Mouse (Mus musculus) neural tube, embryonic 14.5 days (tissue): ENCODE results near the gene Usp48. TPM values are rescaled to one million over a fixed set of nuclear protein-coding genes. Genes with fewer than 3 reads are reported as not detected.
A peak's percentile ranks its signal among the peaks of the same experiment; 100 is the strongest.

Experiments
- ATAC-seq: fragments of 200-750 bp; cut with Nextera tagmentation; 2 replicates; pipeline ENCODE4 v1.8.0; 2017; ENCODE audit warnings: low read depth, mild to moderate bottlenecking, moderate TSS enrichment, moderate library complexity
- H3K27ac ChIP-seq: fragments of 300-500 bp; sonication (generic); 2 replicates; pipeline ENCODE4 v1.5.1; 2014; ENCODE audit warnings: low read depth, mild to moderate bottlenecking, control low read depth, low read length, moderate library complexity, mixed read lengths
- H3K27me3 ChIP-seq: fragments of 300-500 bp; sonication (generic); 2 replicates; pipeline ENCODE4 v1.6.1; 2014; ENCODE audit warnings: low read length; ENCODE audit not compliant: control insufficient read depth, insufficient read depth
- H3K36me3 ChIP-seq: fragments of 300-500 bp; sonication (generic); 2 replicates; pipeline ENCODE4 v1.6.1; 2014; ENCODE audit warnings: low read length, mixed read lengths; ENCODE audit not compliant: control insufficient read depth, insufficient read depth
- H3K4me1 ChIP-seq: fragments of 300-500 bp; sonication (generic); 2 replicates; pipeline ENCODE4 v1.6.1; 2014; ENCODE audit warnings: low read length; ENCODE audit not compliant: control insufficient read depth, insufficient read depth
- H3K4me2 ChIP-seq: fragments of 300-500 bp; sonication (generic); 2 replicates; pipeline ENCODE4 v1.6.1; 2014; ENCODE audit warnings: mild to moderate bottlenecking, low read depth, low read length, control low read depth
- H3K4me3 ChIP-seq: fragments of 300-500 bp; sonication (generic); 2 replicates; pipeline ENCODE4 v1.5.1; 2014; ENCODE audit warnings: low read depth, low read length, control low read depth, mixed read lengths
- H3K9ac ChIP-seq: fragments of 300-500 bp; sonication (generic); replicated peaks from 2 replicates; pipeline ENCODE4 v1.6.1; 2014; ENCODE audit warnings: low read depth, mild to moderate bottlenecking, control low read depth, low read length, mixed read lengths
- H3K9me3 ChIP-seq: fragments of 300-500 bp; sonication (generic); 2 replicates; pipeline ENCODE4 v1.6.1; 2016; ENCODE audit warnings: low read length; ENCODE audit not compliant: control insufficient read depth
- WGBS: fragments of 180-500 bp; shearing (Covaris S2); extraction: QIAGEN DNeasy Blood & Tissue Kit; methylation state at CpG from one replicate; pipeline ENCODE4 v1.1.7; 2014; 5-methylcytosine and 5-hydroxymethylcytosine counted together
- polyA plus RNA-seq: library from polyadenylated mRNA; unstranded; fragments of >200 nt; fragmentation: Nextera tagmentation; extraction: Ambion mirVana; gene quantifications from 2 replicates; pipeline ENCODE4 v1.2.1, GENCODE M21; 2014

The Usp48 gene
- polyA plus RNA-seq: 75.7 and 81.9 TPM in 2 replicates

GRCm38 (mm10) chr4:137593601-137594495 is at the start of gene Usp48:
Gene Usp48, plus strand, starts transcription at chr4:137593755.
- Histone ChIP-seq H3K27ac (peak within 1 kb of the TSS; percentile 99), H3K27me3 (no peaks in the 10 kb centered on the region), H3K4me3 (peak within 1 kb of the TSS; percentile 63), H3K9ac (peak within 1 kb of the TSS; percentile 82), H3K4me2 (peak within 1 kb of the TSS; percentile 67), H3K36me3 (no peaks in the 10 kb centered on the region), H3K9me3 (no peaks in the 10 kb centered on the region), H3K4me1 (peaks cover 18% of the 10 kb centered on the region)
- ATAC-seq: peak; percentile 95
- WGBS: under 1% methylated on average over 91 of the region's 92 CpGs

GRCm38 (mm10) chr4:137545568-137545967 is 48.0 kb upstream of the Usp48 start:
- H3K4me2 ChIP-seq: no peak overlapping the region
- no peak overlapping the region for H3K27ac ChIP-seq
- no peak overlapping the region for H3K4me3 ChIP-seq
- H3K27me3 ChIP-seq: no peaks in the 10 kb centered on the region
- ATAC-seq: no peak
- no peaks in the 10 kb centered on the region for H3K36me3 ChIP-seq
- no peak overlapping the region for H3K9ac ChIP-seq
- no peaks in the 10 kb centered on the region for H3K4me1 ChIP-seq
- H3K9me3 ChIP-seq: no peaks in the 10 kb centered on the region
- WGBS: 95% methylated on average over 9 of the region's 9 CpGs

- WGBS: 63% methylated on average over 5 of the region's 5 CpGs
- no peaks in the 10 kb centered on the region for H3K36me3 ChIP-seq
These were observed 47.5 kb upstream of the Usp48 start for GRCm38 (mm10) chr4:137546003-137546525.

GRCm38 (mm10) chr4:137553466-137553865 is 40.1 kb upstream of the Usp48 start:
- 96% methylated on average over 17 of the region's 17 CpGs for WGBS
- Histone ChIP-seq H3K9ac (no peak overlapping the region), H3K27me3 (no peaks in the 10 kb centered on the region), H3K4me3 (no peak overlapping the region), H3K4me2 (no peak overlapping the region), H3K4me1 (no peaks in the 10 kb centered on the region), H3K36me3 (no peaks in the 10 kb centered on the region), H3K9me3 (no peaks in the 10 kb centered on the region), H3K27ac (no peak overlapping the region)
- ATAC-seq: no peak

More at GRCm38 (mm10) chr4:137546003-137546525, 47.5 kb upstream of the Usp48 start:
- no peak overlapping the region for H3K27ac ChIP-seq
- no peak overlapping the region for H3K4me2 ChIP-seq
- no peaks in the 10 kb centered on the region for H3K9me3 ChIP-seq
- no peaks in the 10 kb centered on the region for H3K27me3 ChIP-seq
- H3K9ac ChIP-seq: no peak overlapping the region
- ATAC-seq: no peak
- no peak overlapping the region for H3K4me3 ChIP-seq
- H3K4me1 ChIP-seq: no peaks in the 10 kb centered on the region

GRCm38 (mm10) chr4:137556673-137557210 is 36.8 kb upstream of the Usp48 start:
- no peaks in the 10 kb centered on the region for H3K27me3 ChIP-seq
- H3K9ac ChIP-seq: no peak overlapping the region
- H3K4me3 ChIP-seq: no peak overlapping the region
- no peaks in the 10 kb centered on the region for H3K9me3 ChIP-seq
- no peak overlapping the region for H3K27ac ChIP-seq
- WGBS: 91% methylated on average over 16 of the region's 16 CpGs
- no peaks in the 10 kb centered on the region for H3K36me3 ChIP-seq
- no peak for ATAC-seq
- H3K4me2 ChIP-seq: no peak overlapping the region
- no peaks in the 10 kb centered on the region for H3K4me1 ChIP-seq

- no peaks in the 10 kb centered on the region for H3K4me1 ChIP-seq
- no peak overlapping the region for H3K9ac ChIP-seq
- no peak overlapping the region for H3K4me3 ChIP-seq
- H3K27ac ChIP-seq: no peak overlapping the region
- ATAC-seq: no peak
- WGBS: 68% methylated on average over 9 of the region's 9 CpGs
- no peaks in the 10 kb centered on the region for H3K36me3 ChIP-seq
- no peak overlapping the region for H3K4me2 ChIP-seq
- no peaks in the 10 kb centered on the region for H3K9me3 ChIP-seq
- no peaks in the 10 kb centered on the region for H3K27me3 ChIP-seq
These were observed 23.7 kb upstream of the Usp48 start for GRCm38 (mm10) chr4:137569873-137570272.

GRCm38 (mm10) chr4:137574469-137574868 is 19.1 kb upstream of the Usp48 start, which contains the start of gene Ldlrad2:
Gene Ldlrad2, minus strand, starts transcription at chr4:137574569.
- 83% methylated on average over 10 of the region's 10 CpGs for WGBS
- Histone ChIP-seq H3K36me3 (no peaks in the 10 kb centered on the region), H3K4me2 (no peak within 1 kb of the TSS), H3K27me3 (no peaks in the 10 kb centered on the region), H3K4me3 (no peak within 1 kb of the TSS), H3K27ac (no peak within 1 kb of the TSS), H3K9me3 (no peaks in the 10 kb centered on the region), H3K9ac (no peak within 1 kb of the TSS), H3K4me1 (no peaks in the 10 kb centered on the region)
- no peak for ATAC-seq

- Histone ChIP-seq H3K9me3 (no peaks in the 10 kb centered on the region), H3K27me3 (no peaks in the 10 kb centered on the region), H3K4me3 (no peak overlapping the region), H3K4me1 (no peaks in the 10 kb centered on the region), H3K9ac (no peak overlapping the region), H3K4me2 (no peak overlapping the region), H3K27ac (no peak overlapping the region), H3K36me3 (no peaks in the 10 kb centered on the region)
- ATAC-seq: no peak
- 97% methylated on average over 12 of the region's 12 CpGs for WGBS
These were observed 16.1 kb upstream of the Usp48 start for GRCm38 (mm10) chr4:137577486-137577885.
